Mouse (Mus musculus) thymus, adult 2 months (tissue): ENCODE results near the gene Mrps6. TPM values are rescaled to one million over a fixed set of nuclear protein-coding genes. Genes with fewer than 3 reads are reported as not detected.

Experiments used
- DNase-seq: peaks from one replicate; pipeline ENCODE4 v3.0.0; 2021
- H3K27ac ChIP-seq: fragments of 200-500 bp; 2 replicates; pipeline ENCODE4 v1.5.1; 2012; ENCODE audit warnings: low read length, control low read depth; ENCODE audit not compliant: control insufficient read depth, insufficient read depth
- H3K27me3 ChIP-seq: fragments of 200-500 bp; 2 replicates; pipeline ENCODE4 v1.6.1; 2012; ENCODE audit warnings: mild to moderate bottlenecking, low read length, moderate library complexity, mixed read lengths; ENCODE audit not compliant: control insufficient read depth, insufficient read depth
- H3K36me3 ChIP-seq: fragments of 200-500 bp; 2 replicates; pipeline ENCODE4 v1.6.1; 2012; ENCODE audit warnings: mild to moderate bottlenecking, low read length, moderate library complexity; ENCODE audit not compliant: control insufficient read depth, insufficient read depth
- H3K4me1 ChIP-seq: fragments of 200-500 bp; replicated peaks from 2 replicates; pipeline ENCODE4 v1.6.1; 2012; ENCODE audit warnings: low read length; ENCODE audit not compliant: control insufficient read depth, insufficient read depth
- H3K4me3 ChIP-seq: fragments of 200-500 bp; 2 replicates; pipeline ENCODE4 v1.5.1; 2012; ENCODE audit warnings: mild to moderate bottlenecking, low read length, control low read depth, moderate library complexity; ENCODE audit not compliant: control insufficient read depth, insufficient read depth
- CTCF ChIP-seq: fragments of 200-500 bp; IDR thresholded peaks from 2 replicates; pipeline ENCODE4 v1.5.1; 2012; ENCODE audit warnings: mild to moderate bottlenecking, control low read depth, low read length, moderate library complexity, borderline replicate concordance; ENCODE audit not compliant: control insufficient read depth, poor library complexity, insufficient read depth; ENCODE audit errors: extremely low read depth
- POLR2A ChIP-seq: fragments of 200-500 bp; IDR thresholded peaks from 2 replicates; pipeline ENCODE4 v1.6.1; 2012; ENCODE audit warnings: mild to moderate bottlenecking, low read length, control low read depth, moderate library complexity; ENCODE audit not compliant: control insufficient read depth, poor library complexity, insufficient read depth; ENCODE audit errors: extremely low read depth
- WGBS: fragments of 180-500 bp; shearing (Covaris S2); methylation state at CpG from one replicate; pipeline ENCODE4 v1.1.7; 2018; 5-methylcytosine and 5-hydroxymethylcytosine counted together
- polyA plus RNA-seq: library from polyadenylated mRNA; depleted of rRNA; stranded (reverse); fragments of >200 nt; gene quantifications from 2 replicates; pipeline ENCODE4 v1.2.3, GENCODE M21; 2012; rRNA removed

The Mrps6 gene
- polyA plus RNA-seq, 1 experiment = 27.2 TPM

GRCm38 (mm10) chr16:92158461-92159091, 100.5 kb downstream of the Mrps6 start:
- Histone ChIP-seq H3K36me3 (no peaks in the 10 kb centered on the region), H3K27me3 (no peaks in the 10 kb centered on the region), H3K4me3 (peak overlapping the region; percentile 36), H3K27ac (no peak overlapping the region), H3K4me1 (peaks cover 11% of the 10 kb centered on the region)
- TF ChIP-seq CTCF = no peak
- TF ChIP-seq POLR2A = no peak
- DNase-seq = peak; percentile 29
- 11% methylated on average over 30 of the region's 30 CpGs for WGBS

GRCm38 (mm10) chr16:92159114-92159513, 101.0 kb downstream of the Mrps6 start:
- Histone ChIP-seq H3K4me3 (no peak overlapping the region), H3K27me3 (no peaks in the 10 kb centered on the region)

More at GRCm38 (mm10) chr16:92159114-92159513, 101.0 kb downstream of the Mrps6 start:
- H3K27ac ChIP-seq = no peak overlapping the region
- peaks cover 11% of the 10 kb centered on the region for H3K4me1 ChIP-seq
- no peak for TF ChIP-seq CTCF
- TF ChIP-seq POLR2A = no peak
- no peak for DNase-seq
- 69% methylated on average over 6 of the region's 6 CpGs for WGBS
- no peaks in the 10 kb centered on the region for H3K36me3 ChIP-seq

Other genes starting within 250 kb of the Mrps6 start
- not detected in 2 replicates for gene Gm49711, start within 50 bp of the Mrps6 start, polyA plus RNA-seq
- gene Slc5a3, start 52 bp downstream of the Mrps6 start, polyA plus RNA-seq = 3.2 and 3.5 TPM in 2 replicates
- 0.15 TPM in 1 of 2 replicates, not detected in the other for gene Kcne2, start 234.1 kb downstream of the Mrps6 start, polyA plus RNA-seq
- 28.9 and 34.6 TPM in 2 replicates for gene Smim11, start 243.0 kb downstream of the Mrps6 start, polyA plus RNA-seq